Mouse (Mus musculus): ENCODE data around the gene Agbl4.
A peak's percentile ranks its signal among the peaks of the same experiment; 100 is the strongest.

The Agbl4 gene

GRCm38 (mm10) chr4:111378071-111378470 lies 980.6 kb downstream of the Agbl4 start:
- no peak for DNase-seq (ENCODE audit: low read depth, low spot score)

DNA sequence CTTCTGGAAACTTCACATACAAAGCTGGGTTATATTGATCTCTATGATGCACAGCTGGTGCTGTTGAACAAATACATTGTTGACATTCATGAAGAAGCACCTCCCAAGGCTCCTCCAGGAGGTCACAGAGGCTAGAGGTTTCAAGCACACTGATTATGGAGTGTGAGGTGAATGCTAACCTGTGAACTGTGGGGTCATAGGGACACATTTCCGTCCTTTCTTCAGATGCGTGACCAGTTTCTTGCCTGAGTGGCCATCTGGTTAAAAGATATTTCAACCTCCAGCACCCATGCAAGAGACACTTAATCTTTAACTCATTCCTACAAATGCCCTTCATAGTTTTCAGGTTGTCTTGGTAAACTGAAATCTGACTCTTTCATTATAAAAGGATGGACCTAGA lies 985.6 kb downstream of the Agbl4 start:
- DNase-seq (ENCODE audit: low read depth, low spot score): no peak

GRCm38 (mm10) chr4:111390736-111391135 lies 993.3 kb downstream of the Agbl4 start:
- no peak for DNase-seq (ENCODE audit: low read depth, low spot score)

GRCm38 (mm10) chr4:111399784-111400183 lies 1002.3 kb downstream of the Agbl4 start:
- no peak for DNase-seq (ENCODE audit: low read depth, low spot score)

GRCm38 (mm10) chr4:111400676-111401075 lies 1003.2 kb downstream of the Agbl4 start:
- DNase-seq (ENCODE audit: low read depth, low spot score): no peak

- DNase-seq (ENCODE audit: low read depth, low spot score): peak; percentile 58
These were observed 1005.8 kb downstream of the Agbl4 start for GRCm38 (mm10) chr4:111403243-111403642.

- DNase-seq (ENCODE audit: low read depth, low spot score): no peak
These were observed 1013.3 kb downstream of the Agbl4 start for GRCm38 (mm10) chr4:111410731-111411130.

- DNase-seq (ENCODE audit: low read depth, low spot score): no peak
These were observed 1016.9 kb downstream of the Agbl4 start for GRCm38 (mm10) chr4:111414399-111414798.

DNA sequence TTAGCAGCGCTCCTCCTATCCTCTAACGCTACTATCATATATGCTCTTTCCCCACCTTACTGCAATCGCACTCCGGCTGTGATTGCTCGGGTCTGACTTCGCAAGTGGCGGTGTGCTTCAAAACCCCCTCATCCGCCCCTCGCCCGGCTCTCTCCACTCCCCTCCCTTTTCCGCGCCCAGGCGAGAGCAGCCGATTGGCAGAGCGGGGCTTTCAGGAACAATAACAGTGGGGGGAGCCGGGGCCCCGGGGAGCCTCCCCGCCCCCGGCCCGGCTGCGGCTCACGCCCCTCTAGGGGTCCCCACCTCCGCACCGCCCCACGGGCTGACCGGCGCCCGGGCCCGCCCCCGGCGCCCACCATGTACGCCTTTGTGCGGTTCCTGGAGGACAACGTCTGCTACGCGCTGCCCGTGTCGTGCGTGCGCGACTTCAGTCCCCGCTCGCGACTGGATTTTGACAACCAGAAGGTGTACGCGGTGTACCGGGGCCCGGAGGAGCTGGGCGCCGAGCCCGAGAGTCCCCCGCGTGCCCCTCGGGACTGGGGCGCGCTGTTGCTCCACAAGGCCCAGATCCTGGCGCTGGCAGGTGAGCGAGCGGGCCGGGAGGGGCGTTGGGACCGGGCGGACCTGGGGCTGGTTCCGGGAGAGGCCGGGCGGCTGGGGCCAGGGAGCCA lies 1017.5 kb downstream of the Agbl4 start, which contains the start of gene Bend5:
Bend5 (plus strand) TSS at position 189 of the 671 bp plus-strand sequence.
- peak; percentile 75 for DNase-seq (ENCODE audit: low read depth, low spot score)

DNA sequence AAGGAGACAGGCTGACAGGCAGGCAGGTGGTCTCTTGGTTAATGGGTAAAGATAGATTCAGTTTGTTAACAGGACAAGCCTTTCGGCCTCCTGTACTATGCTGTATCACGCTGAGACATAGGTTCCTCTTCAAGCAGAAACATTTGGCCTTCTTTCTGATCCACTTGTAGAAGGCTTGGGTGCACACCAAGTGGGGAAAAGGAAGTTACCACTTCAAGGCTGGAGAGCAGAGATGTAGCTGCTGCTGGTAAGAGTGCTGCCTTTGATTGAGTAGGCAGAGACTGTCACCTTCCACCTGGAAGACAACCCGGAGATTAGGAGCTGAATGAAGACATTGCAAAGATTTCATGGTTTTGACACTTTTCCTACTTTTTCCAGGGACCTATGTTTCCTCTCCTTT lies 1018.7 kb downstream of the Agbl4 start:
- DNase-seq (ENCODE audit: low read depth, low spot score): no peak

DNA sequence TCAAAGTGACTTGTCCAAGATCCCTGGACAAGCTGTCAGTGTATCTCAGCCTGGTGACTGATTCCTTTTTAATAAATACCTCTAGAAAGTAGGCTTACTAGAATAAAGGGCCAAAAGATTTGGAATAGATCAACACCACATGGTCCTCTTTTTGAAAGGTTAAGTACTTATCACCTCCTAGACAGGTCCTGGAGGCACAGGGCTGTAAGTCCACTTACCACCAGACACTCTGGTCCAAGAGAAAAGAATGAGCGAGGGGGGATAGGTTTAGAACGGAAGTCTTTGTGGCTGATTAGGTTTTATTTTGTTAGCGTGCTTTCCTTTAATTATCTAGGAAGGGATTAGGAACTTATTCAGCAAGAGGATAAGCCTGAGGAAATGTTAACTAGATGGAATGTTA lies 1019.1 kb downstream of the Agbl4 start:
- no peak for DNase-seq (ENCODE audit: low read depth, low spot score)

DNA sequence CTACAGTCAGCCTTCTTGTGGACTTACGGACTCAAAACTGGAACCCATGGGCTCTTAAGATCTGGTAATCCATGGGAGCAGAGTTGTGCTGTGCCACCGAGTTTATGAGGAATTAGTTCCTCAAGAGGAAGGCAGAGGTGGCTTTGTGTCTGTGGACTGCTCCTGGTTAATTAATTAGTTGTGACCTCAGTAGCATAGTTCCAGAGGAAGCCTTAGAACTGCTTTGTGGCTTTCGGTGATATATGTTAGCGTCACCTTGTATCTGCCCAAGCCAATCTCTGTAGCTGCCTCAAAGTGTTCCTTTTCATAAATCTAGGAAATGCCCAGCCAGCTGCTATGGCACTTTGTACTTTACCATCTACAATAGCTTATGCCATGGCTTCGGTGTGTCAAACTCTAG lies 1020.3 kb downstream of the Agbl4 start:
- DNase-seq (ENCODE audit: low read depth, low spot score): no peak

- DNase-seq (ENCODE audit: low read depth, low spot score): no peak
These were observed 1022.0 kb downstream of the Agbl4 start for GRCm38 (mm10) chr4:111419476-111419875.

- no peak for DNase-seq (ENCODE audit: low read depth, low spot score)
These were observed 1022.6 kb downstream of the Agbl4 start for GRCm38 (mm10) chr4:111420031-111420430.

DNA sequence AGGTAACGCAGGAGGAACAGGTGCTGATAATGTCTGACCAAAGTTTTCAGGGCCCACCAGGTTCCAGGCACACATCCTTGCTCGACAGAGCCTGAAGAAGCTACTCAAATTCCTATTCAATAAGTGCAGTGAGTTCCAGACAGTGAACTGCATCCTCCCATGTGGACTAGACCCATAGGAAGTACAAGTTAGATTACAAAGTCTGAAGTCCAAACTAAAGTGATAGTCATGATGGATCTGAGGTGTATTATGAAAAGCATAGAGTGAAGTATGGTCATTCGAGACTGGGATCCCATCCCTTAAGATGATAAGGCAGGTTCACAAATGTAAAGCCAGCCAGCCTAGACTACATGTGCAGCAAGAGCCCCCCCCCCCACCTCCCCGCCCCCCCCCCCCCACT lies 1023.5 kb downstream of the Agbl4 start:
- DNase-seq (ENCODE audit: low read depth, low spot score): no peak

GRCm38 (mm10) chr4:111421785-111422184 lies 1024.3 kb downstream of the Agbl4 start:
- no peak for DNase-seq (ENCODE audit: low read depth, low spot score)

DNA sequence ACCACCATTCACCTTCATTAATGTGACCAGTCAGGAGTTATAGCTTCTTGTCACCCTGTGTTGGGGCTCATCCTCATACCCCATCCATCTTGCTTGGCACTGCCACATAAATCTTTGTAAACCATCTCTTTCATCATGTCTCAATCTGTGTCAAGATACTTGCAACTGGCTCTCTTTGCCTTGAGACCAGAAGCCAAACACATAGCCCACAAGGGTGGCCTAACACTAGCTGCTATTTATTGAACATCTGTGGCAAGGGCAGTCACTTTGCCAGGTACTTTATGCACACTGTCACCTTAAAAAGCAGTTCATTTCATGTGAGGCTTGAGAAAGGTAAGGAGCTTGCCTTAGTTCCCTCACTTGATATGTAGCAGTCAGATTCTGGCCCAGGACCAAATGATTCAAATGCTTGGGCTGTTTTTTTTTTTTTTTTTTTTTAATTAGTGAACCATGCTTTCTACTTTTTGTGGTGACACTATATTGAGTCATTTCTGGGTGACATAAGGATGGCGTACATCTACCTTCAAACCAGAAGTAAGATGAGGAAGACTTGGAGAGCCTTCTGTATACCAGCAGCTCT lies 1027.0 kb downstream of the Agbl4 start:
- DNase-seq (ENCODE audit: low read depth, low spot score): peak; percentile 49

DNA sequence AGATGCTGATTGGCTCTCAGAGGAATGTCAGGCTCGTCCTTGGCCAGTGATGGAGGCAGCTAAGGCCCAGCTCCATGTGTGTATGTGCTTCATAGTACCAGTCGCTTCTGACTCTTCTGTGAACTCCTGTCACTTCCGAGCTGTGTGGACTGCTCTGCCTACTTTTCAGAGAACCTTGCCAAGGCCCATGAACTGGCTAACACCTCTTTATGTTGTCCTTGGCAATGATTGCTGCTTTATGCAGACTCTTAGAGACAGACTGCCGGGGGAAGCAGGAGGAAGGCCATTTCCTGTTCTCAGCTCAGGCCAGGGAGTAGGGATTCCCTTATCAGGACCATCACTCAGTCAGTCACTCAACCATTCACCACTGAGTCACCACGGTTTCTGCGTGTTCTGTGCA lies 1027.7 kb downstream of the Agbl4 start:
- no peak for DNase-seq (ENCODE audit: low read depth, low spot score)

- DNase-seq (ENCODE audit: low read depth, low spot score): no peak
These were observed 1033.7 kb downstream of the Agbl4 start for GRCm38 (mm10) chr4:111431186-111431585.

- no peak for DNase-seq (ENCODE audit: low read depth, low spot score)
These were observed 1034.6 kb downstream of the Agbl4 start for GRCm38 (mm10) chr4:111432013-111432412.

GRCm38 (mm10) chr4:111432417-111432816 lies 1035.0 kb downstream of the Agbl4 start:
- DNase-seq (ENCODE audit: low read depth, low spot score): peak; percentile 59

DNA sequence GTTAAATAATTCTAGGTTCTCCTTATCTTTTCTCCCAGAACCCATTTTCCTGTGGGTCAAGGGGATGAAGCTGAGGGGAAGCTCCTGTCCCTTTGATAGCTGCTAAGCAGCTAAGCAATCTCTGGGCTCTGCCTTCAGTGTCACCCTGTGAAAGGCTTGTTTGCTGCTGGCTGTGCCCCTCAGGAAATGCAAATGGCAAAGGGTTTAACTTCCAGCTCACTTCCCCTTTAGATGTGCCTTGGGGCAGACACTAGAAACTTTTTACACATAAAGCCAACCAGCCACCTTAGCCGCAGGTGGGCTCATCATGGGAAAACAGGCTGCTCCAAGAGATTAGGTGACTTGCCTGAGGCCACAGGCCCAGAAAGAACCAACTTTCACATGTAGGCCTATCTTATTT lies 1044.2 kb downstream of the Agbl4 start:
- no peak for DNase-seq (ENCODE audit: low read depth, low spot score)

DNA sequence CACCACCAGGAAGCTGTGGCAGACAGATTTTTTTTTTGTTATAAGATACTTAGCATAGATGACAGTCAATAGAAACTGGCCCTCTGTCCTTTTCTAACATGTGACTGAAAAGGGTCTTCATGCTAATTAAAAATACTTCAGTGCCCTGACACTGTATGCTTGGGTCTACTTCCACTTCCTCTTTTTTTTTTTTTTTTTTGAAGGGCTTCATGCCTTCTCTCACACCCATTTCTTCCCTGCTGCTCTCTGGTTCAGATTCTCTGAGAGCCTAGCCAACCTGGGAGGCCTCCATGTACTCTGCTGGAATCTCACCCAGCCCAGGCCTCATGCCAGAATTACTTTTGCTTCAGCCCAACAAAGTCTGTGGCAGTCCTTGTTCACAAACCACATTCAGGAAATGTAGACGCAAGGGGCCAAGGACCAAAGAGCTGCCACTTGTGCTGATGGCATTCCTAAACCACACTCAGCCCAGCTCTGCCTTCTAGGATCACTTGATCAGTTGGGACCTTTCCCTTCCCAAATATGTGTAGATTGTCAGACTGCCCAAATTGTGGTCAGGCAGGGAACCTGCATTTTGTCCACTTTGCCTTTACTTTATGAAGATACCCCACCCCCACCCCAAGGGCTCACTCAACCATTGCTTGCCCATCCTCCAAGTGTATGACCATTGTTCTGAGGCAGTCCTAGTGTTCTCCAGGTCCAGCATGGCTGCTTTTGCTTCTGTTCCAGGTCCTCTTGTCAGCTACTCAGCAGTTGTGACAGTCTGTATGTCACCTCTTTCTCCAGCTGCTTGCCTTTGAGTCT lies 1045.2 kb downstream of the Agbl4 start:
- DNase-seq (ENCODE audit: low read depth, low spot score): peak; percentile 36

All from brain, adult 2 months (tissue).